Mouse (Mus musculus): ENCODE results near the gene Gpr87. TPM values are rescaled to one million over a fixed set of nuclear protein-coding genes. Genes with fewer than 3 reads are reported as not detected.
A peak's percentile ranks its signal among the peaks of the same experiment; 100 is the strongest.

Gene Gpr87
- polyA plus RNA-seq, 1 experiment from 2014 or later = 3.5 TPM

DNA sequence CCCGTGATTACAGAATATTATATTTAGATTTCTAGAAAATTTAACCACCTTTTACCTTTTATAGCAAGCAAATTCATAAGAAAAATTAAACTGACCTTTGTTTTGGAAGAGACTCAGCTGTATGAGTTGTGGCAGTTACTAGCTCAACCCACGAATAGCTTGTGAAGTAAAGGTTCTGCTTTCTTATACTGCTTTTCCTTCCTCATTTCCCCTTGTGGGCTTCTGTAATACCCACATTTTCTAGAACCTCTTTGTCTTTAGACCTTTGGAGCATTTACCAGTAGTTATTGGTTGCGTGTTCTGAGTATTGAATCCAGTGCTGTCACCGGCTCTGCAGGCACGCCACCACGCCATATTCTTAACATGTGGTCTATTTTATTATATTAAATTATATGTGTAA lies 15.8 kb upstream of the Gpr87 start, which contains the start of gene P2ry13:
Gene P2ry13 (minus strand): TSS at position 156 of the 400 bp plus-strand sequence.
- Histone ChIP-seq H3K27ac (no peak within 1 kb of the TSS), H3K4me1 (peaks cover 11% of the 10 kb centered on the region), H3K4me2 (no peak within 1 kb of the TSS), H3K9ac (no peak within 1 kb of the TSS), H3K27me3 (no peaks in the 10 kb centered on the region), H3K4me3 (no peak within 1 kb of the TSS), H3K9me3 (no peaks in the 10 kb centered on the region), H3K36me3 (no peaks in the 10 kb centered on the region)
- ATAC-seq (ENCODE audit: insufficient number of reproducible peaks, insufficient read depth, low FRiP score, low TSS enrichment, low read depth) = no peak
- 82% methylated on average over 6 of the region's 6 CpGs for WGBS

DNA sequence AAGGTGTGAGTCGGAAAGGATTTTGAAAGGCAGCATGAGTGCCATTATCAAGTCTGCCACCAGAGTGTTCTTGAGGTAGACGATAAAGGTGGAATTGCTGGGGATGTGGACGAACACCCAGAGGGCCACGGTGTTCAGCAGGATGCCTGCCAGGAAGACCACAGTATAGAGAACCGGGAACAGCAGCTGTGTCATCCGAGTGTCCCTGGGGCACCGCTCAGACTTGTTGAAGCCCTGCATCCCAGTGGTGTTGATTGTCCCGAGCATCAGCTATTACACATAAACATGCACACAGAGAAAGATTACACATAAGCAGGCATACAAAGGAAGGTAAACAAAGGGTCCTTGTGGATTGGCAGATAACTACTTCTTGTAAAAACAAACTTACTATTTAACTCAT lies 15.2 kb upstream of the Gpr87 start:
- no peak overlapping the region for H3K4me3 ChIP-seq
- H3K36me3 ChIP-seq = no peaks in the 10 kb centered on the region
- no peak overlapping the region for H3K27ac ChIP-seq
- no peaks in the 10 kb centered on the region for H3K27me3 ChIP-seq
- no peak overlapping the region for H3K4me2 ChIP-seq
- 67% methylated on average over 8 of the region's 8 CpGs for WGBS
- no peak overlapping the region for H3K9ac ChIP-seq
- peaks cover 11% of the 10 kb centered on the region for H3K4me1 ChIP-seq
- 0 out of 2 replicates have a peak, but pooled peaks have one; percentile 41 for ATAC-seq (ENCODE audit: insufficient number of reproducible peaks, insufficient read depth, low FRiP score, low TSS enrichment, low read depth)
- no peaks in the 10 kb centered on the region for H3K9me3 ChIP-seq

DNA sequence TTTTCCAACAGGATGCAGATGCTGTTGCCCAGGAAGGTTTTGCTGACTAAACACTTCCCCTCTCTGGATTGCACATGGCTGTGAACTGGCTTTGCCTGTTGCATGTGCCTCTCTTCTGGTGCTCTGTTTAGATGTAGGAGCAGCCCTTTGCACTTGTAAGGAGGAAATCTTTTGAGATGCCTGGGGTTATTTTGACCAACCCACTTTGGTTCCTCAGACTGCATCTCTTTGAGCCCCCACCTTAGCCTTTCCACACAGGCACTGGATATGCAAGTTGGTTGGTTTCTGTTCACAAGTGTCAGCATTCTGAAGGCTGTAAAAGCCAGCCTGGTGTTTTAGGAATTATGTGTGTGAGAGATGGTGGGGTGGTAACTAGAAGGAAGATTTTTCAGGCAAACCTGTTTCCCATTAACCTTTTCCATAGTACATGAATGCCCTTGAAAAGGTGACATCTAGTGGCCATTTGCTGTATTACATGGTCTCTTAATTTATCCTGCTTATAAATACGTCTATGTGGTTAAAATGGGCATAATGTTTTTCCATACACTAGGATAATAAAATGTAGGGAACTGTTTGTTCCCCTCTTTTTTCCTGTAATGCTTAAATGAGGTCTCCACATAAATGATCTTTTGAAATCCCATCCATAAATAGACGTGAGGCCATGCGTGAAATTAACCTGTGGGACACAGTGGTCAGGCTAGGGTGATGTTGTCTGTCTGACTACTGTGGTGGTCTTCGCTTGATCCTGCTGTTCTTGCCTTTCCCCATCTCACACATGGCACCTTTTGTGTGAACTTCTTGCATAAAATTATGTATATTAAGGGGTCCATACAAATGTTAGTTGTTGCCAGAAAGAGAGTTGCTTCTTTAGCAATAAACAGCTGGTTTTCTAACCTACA lies 14.0 kb upstream of the Gpr87 start:
- Histone ChIP-seq H3K4me3 (no peak overlapping the region), H3K27ac (peak overlapping the region; percentile 71), H3K4me2 (no peak overlapping the region), H3K9me3 (no peaks in the 10 kb centered on the region), H3K4me1 (peaks cover 11% of the 10 kb centered on the region), H3K9ac (no peak overlapping the region), H3K36me3 (no peaks in the 10 kb centered on the region), H3K27me3 (no peaks in the 10 kb centered on the region)
- peak; percentile 17; the same call in 1 of the 2 replicates for ATAC-seq (ENCODE audit: insufficient number of reproducible peaks, insufficient read depth, low FRiP score, low TSS enrichment, low read depth)
- WGBS = 62% methylated on average over 4 of the region's 4 CpGs

- H3K4me2 ChIP-seq = no peak overlapping the region
Measured at GRCm38 (mm10) chr3:59205941-59206340, 11.0 kb upstream of the Gpr87 start.

GRCm38 (mm10) chr3:59204719-59205503 lies 10.0 kb upstream of the Gpr87 start:
- H3K4me3 ChIP-seq = no peak overlapping the region
- no peaks in the 10 kb centered on the region for H3K27me3 ChIP-seq
- no peak overlapping the region for H3K4me2 ChIP-seq
- no peaks in the 10 kb centered on the region for H3K9me3 ChIP-seq
- no peaks in the 10 kb centered on the region for H3K36me3 ChIP-seq
- H3K9ac ChIP-seq = no peak overlapping the region
- no peak for ATAC-seq (ENCODE audit: insufficient number of reproducible peaks, insufficient read depth, low FRiP score, low TSS enrichment, low read depth)
- no peak overlapping the region for H3K27ac ChIP-seq
- H3K4me1 ChIP-seq = peaks cover 11% of the 10 kb centered on the region
- 74% methylated on average over 11 of the region's 11 CpGs for WGBS

More at GRCm38 (mm10) chr3:59205941-59206340, 11.0 kb upstream of the Gpr87 start:
- no peak overlapping the region for H3K4me3 ChIP-seq
- H3K27me3 ChIP-seq = no peaks in the 10 kb centered on the region
- no peak overlapping the region for H3K9ac ChIP-seq
- H3K36me3 ChIP-seq = no peaks in the 10 kb centered on the region
- H3K4me1 ChIP-seq = peaks cover 11% of the 10 kb centered on the region
- no peak for ATAC-seq (ENCODE audit: insufficient number of reproducible peaks, insufficient read depth, low FRiP score, low TSS enrichment, low read depth)
- WGBS = 73% methylated on average over 4 of the region's 4 CpGs
- H3K9me3 ChIP-seq = no peaks in the 10 kb centered on the region
- H3K27ac ChIP-seq = no peak overlapping the region

GRCm38 (mm10) chr3:59203802-59204520 lies 9.1 kb upstream of the Gpr87 start:
- Histone ChIP-seq H3K27ac (0 out of 2 replicates have a peak overlapping the region, but pooled peaks have one; percentile 44), H3K4me3 (no peak overlapping the region)

DNA sequence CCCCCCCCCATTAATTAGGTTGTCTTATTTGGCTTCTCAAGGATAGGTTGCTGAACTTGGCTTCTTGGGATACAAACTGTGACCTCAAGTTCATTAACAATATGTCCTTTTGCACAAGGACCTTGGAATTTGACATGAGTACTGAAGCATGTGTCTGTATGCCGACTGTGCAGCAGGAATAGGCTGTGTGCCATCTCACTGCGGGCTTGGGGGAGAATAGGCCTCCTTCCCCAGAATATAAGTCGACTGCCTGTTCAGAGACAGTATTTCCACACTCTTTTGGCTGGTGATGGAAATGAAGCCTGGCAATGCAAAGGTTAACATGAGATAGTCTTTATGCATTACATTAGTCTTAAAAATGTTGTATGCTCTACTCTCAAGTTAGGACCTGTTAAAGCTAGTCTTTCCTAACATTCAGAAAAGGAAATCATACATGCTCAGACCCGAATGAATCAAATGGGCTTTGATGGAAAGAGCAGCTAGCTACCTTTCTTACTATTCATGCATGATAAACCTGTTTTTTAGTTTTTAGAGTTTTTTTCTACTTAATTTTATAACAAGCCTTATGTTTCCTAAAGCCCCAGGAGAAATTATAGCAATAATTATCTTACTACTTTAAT lies 2.5 kb upstream of the Gpr87 start:
- no peak overlapping the region; the same call in 1 of the 2 replicates for H3K27ac ChIP-seq
- no peaks in the 10 kb centered on the region for H3K27me3 ChIP-seq
- no peaks in the 10 kb centered on the region for H3K9me3 ChIP-seq
- H3K4me2 ChIP-seq = no peak overlapping the region
- no peaks in the 10 kb centered on the region for H3K4me1 ChIP-seq
- ATAC-seq (ENCODE audit: insufficient number of reproducible peaks, insufficient read depth, low FRiP score, low TSS enrichment, low read depth) = no peak
- 78% methylated on average over 4 of the region's 4 CpGs for WGBS
- H3K4me3 ChIP-seq = no peak overlapping the region
- no peaks in the 10 kb centered on the region for H3K36me3 ChIP-seq
- H3K9ac ChIP-seq = no peak overlapping the region

More at GRCm38 (mm10) chr3:59203802-59204520, 9.1 kb upstream of the Gpr87 start:
- H3K4me1 ChIP-seq = peaks cover 11% of the 10 kb centered on the region
- 79% methylated on average over 8 of the region's 8 CpGs for WGBS
- H3K9ac ChIP-seq = no peak overlapping the region
- no peak for ATAC-seq (ENCODE audit: insufficient number of reproducible peaks, insufficient read depth, low FRiP score, low TSS enrichment, low read depth)
- no peaks in the 10 kb centered on the region for H3K36me3 ChIP-seq
- H3K27me3 ChIP-seq = no peaks in the 10 kb centered on the region
- no peak overlapping the region for H3K4me2 ChIP-seq
- H3K9me3 ChIP-seq = no peaks in the 10 kb centered on the region

GRCm38 (mm10) chr3:59194099-59194498 lies 805 bp downstream of the Gpr87 start:
- Histone ChIP-seq H3K4me1 (no peaks in the 10 kb centered on the region), H3K27me3 (no peaks in the 10 kb centered on the region), H3K4me2 (no peak overlapping the region), H3K9me3 (no peaks in the 10 kb centered on the region), H3K36me3 (no peaks in the 10 kb centered on the region), H3K27ac (peak overlapping the region; percentile 58; the same call in 1 of the 2 replicates), H3K9ac (no peak overlapping the region), H3K4me3 (no peak overlapping the region)
- 78% methylated on average over 7 of the region's 7 CpGs for WGBS
- peak; percentile 53; the same call in 1 of the 2 replicates for ATAC-seq (ENCODE audit: insufficient number of reproducible peaks, insufficient read depth, low FRiP score, low TSS enrichment, low read depth)

DNA sequence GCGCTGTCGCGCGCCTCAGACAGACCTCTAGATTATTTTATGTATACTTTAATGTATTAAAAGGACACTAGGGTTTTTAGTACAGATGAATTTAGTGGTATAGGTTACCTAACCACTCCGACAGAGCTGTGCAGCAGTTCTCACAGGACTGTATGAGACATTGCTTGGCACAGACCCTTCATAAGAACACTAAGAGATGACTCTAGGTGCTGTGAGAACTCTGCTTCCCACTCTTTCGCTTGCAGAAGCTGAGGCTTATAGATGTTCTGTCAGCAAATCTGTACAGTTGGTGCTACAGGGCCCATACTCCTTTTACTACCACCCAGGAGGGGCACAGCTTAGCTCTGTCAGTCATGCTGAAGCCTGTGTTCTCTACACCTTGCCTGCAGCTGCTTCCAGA lies 3.2 kb downstream of the Gpr87 start:
- Histone ChIP-seq H3K27ac (no peak overlapping the region), H3K9me3 (no peaks in the 10 kb centered on the region), H3K27me3 (no peaks in the 10 kb centered on the region), H3K36me3 (no peaks in the 10 kb centered on the region), H3K9ac (no peak overlapping the region), H3K4me2 (no peak overlapping the region), H3K4me1 (no peaks in the 10 kb centered on the region), H3K4me3 (no peak overlapping the region)
- WGBS = 90% methylated on average over 6 of the region's 6 CpGs
- ATAC-seq (ENCODE audit: insufficient number of reproducible peaks, insufficient read depth, low FRiP score, low TSS enrichment, low read depth) = no peak

DNA sequence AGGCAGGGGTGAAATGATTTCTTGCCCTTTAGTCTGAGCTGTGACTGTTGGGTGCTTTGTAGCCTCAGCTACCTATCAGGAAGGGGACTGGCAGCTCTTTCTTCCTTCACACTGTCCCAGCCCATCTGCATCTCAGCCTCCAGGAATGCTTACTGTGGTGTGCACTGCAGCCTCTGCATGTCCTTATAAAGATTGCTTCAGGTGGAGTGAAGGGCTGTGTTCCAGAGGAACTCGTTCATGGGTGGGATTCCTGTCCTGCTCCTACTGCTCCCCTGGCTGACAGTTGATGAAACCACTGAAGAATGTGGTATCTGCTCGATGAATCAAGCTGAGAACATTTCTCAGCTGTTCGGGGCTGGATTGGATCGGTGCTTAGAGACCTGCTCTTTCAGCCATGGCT lies 7.6 kb downstream of the Gpr87 start:
- Histone ChIP-seq H3K36me3 (no peaks in the 10 kb centered on the region), H3K9me3 (no peaks in the 10 kb centered on the region), H3K4me1 (no peaks in the 10 kb centered on the region), H3K4me2 (no peak overlapping the region), H3K9ac (no peak overlapping the region), H3K27ac (no peak overlapping the region), H3K27me3 (no peaks in the 10 kb centered on the region), H3K4me3 (no peak overlapping the region)
- WGBS = 70% methylated on average over 4 of the region's 4 CpGs
- ATAC-seq (ENCODE audit: insufficient number of reproducible peaks, insufficient read depth, low FRiP score, low TSS enrichment, low read depth) = no peak

- Histone ChIP-seq H3K9ac (no peak overlapping the region), H3K36me3 (no peaks in the 10 kb centered on the region), H3K4me1 (no peaks in the 10 kb centered on the region), H3K9me3 (no peaks in the 10 kb centered on the region), H3K27me3 (no peaks in the 10 kb centered on the region), H3K4me3 (no peak overlapping the region), H3K4me2 (no peak overlapping the region), H3K27ac (no peak overlapping the region)
- 88% methylated on average over 4 of the region's 4 CpGs for WGBS
- ATAC-seq (ENCODE audit: insufficient number of reproducible peaks, insufficient read depth, low FRiP score, low TSS enrichment, low read depth) = no peak
Measured at GRCm38 (mm10) chr3:59185662-59186061, 9.2 kb downstream of the Gpr87 start.

Measured in embryonic facial prominence, embryonic 13.5 days (tissue).